Mouse (Mus musculus): ENCODE measurements around the gene Tmem121b.

DNA sequence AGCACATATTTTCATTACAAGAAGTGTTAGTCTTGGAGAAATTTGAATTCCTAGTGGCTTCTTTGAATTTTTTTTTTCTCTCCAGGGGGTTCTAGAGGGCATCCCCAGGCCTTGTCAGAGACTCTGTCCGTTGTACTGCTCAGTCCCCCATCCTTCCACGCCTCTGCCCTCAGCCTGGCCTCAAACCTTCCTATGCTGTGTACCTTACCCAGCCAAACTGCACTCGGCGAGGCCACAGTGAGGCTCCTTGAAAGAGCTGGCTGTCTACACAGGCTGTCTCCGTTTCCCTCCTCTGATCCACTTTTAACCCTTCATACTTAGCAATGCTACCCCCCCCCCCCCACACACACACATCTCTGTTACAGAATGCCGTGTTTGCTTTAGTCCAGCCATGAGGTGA lies 31.4 kb downstream of the Tmem121b start:
- TF ChIP-seq CTCF (IDR thresholded peaks at IDR 0.05 in 2 of 3, conservative IDR thresholded peaks at IDR 0.05 in 1 of 3; ENCODE audit: control insufficient read depth in 1 of 3, insufficient read depth in 1 of 3, low read depth in 2 of 3, low read length in 3 of 3, poor library complexity in 1 of 3, severe bottlenecking in 1 of 3) (no peak), POLR2A (IDR thresholded peaks at IDR 0.05; ENCODE audit: control insufficient read depth in 1 of 2, insufficient read depth in 1 of 2, low read depth in 1 of 2, low read length in 2 of 2, poor library complexity in 1 of 2) (no peak), POLR2AphosphoS2 (IDR thresholded peaks at IDR 0.05; ENCODE audit: low read length) (no peak), RCOR1 (IDR thresholded peaks at IDR 0.05; ENCODE audit: low read depth, low read length) (no peak), HCFC1 (IDR thresholded peaks at IDR 0.05; ENCODE audit: low read depth, low read length) (no peak), EP300 (IDR thresholded peaks at IDR 0.05; ENCODE audit: low read depth in 1 of 2, low read length in 2 of 2) (no peak)
